11 mouse cellular contexts compared by ENCODE assay signal in the genomic region with DNA sequence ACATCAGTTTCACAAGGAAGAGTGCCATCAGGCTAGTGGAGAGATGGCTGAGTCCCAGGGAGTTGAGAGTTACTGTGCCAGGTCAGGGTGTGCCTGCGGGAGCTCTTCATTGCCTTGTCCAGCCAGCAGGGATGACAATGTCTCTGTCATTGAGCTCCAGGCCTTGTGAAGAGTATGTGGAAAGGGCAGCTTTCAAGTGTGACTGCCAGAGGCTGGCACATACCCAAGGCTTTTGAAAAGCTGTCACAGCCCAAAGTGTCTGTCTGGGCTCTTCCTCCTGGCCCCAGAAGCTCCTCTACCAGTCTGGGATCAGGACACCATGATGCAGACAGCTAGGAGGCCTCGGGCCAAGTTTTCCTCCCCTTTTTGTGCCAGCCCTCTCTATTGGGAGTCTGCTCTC.
DNase-seq lines count a peak whose midpoint lies in the region; ATAC-seq and TF ChIP-seq lines count a peak whose summit lies in the region.
"Had no signal": no experiment of that assay in that cellular context is flagged by ENCODE, and none has a peak within 500 bp of the region (broad histone marks: within the 10 kb centered on the region; RNA-seq: fewer than 3 reads in every experiment).

No protein-coding gene starts in this region.

- no peaks in the 10 kb centered on the region for H3K4me1 ChIP-seq in lung, embryonic 14.5 days (ENCODE audit: insufficient read depth)
- H3K4me1 ChIP-seq: megakaryocyte, embryonic 14.5 days had no signal

- no peak for ATAC-seq in lung, embryonic 14.5 days (ENCODE audit: insufficient read depth)
- no peak for ATAC-seq in megakaryocyte progenitor cell, adult 5-6 weeks (replicated peaks; ENCODE audit: poor library complexity)
- ATAC-seq: intestine, embryonic 16.5 days; liver, embryonic 12.5 days had no signal

- DNase-seq in lung, embryonic 14.5 days: peak; percentile 13
- DNase-seq in lung, adult 18-20 months: no peak
- peak; percentile 69 for DNase-seq in Muller cell, postnatal 12 days (ENCODE audit: inconsistent ontology term)
- DNase-seq in brain, embryonic 14.5 days (ENCODE audit: low read depth): peak; percentile 63
- peak; percentile 81 to 84 for DNase-seq in cerebellum, postnatal 14 days
- no peak for DNase-seq in kidney, adult 18-20 months
- DNase-seq: kidney, postnatal 14 days had no signal

- H3K4me3 ChIP-seq in lung, embryonic 14.5 days (ENCODE audit: low read depth, low read length): no peak overlapping the region
- H3K4me3 ChIP-seq: liver, embryonic 12.5 days; megakaryocyte, embryonic 14.5 days had no signal

- no peak for TF ChIP-seq CTCF in lung, embryonic 14.5 days (IDR thresholded peaks at IDR 0.05; ENCODE audit: low read depth)
- no peak for TF ChIP-seq CTCF in brain, embryonic 14.5 days (IDR thresholded peaks at IDR 0.05; ENCODE audit: borderline replicate concordance, extremely low read depth, insufficient read depth, insufficient read length)

- no peaks in the 10 kb centered on the region for H3K9me3 ChIP-seq in lung, embryonic 14.5 days (ENCODE audit: low read depth, low read length)
- H3K9me3 ChIP-seq: liver, embryonic 12.5 days had no signal

- no peak overlapping the region for H3K9ac ChIP-seq in lung, embryonic 14.5 days
- H3K9ac ChIP-seq: liver, embryonic 12.5 days had no signal

- H3K27ac ChIP-seq in lung, embryonic 14.5 days (ENCODE audit: low read depth): no peak overlapping the region
- H3K27ac ChIP-seq: liver, embryonic 12.5 days had no signal

- no peak overlapping the region for H3K4me2 ChIP-seq in lung, embryonic 14.5 days
- H3K4me2 ChIP-seq: liver, embryonic 12.5 days had no signal

- WGBS in lung, embryonic 14.5 days: 70% methylated on average over 2 of the region's 2 CpGs

- H3K36me3 ChIP-seq in lung, embryonic 14.5 days (ENCODE audit: insufficient read depth): no peaks in the 10 kb centered on the region
- H3K36me3 ChIP-seq: liver, embryonic 12.5 days had no signal

- no peak for TF ChIP-seq POLR2A in brain, embryonic 14.5 days (IDR thresholded peaks at IDR 0.05; ENCODE audit: borderline replicate concordance, extremely low read depth, insufficient read depth, insufficient read length, poor library complexity, severe bottlenecking)

- H3K27me3 ChIP-seq in lung, embryonic 14.5 days (ENCODE audit: insufficient read depth, low read length): no peaks in the 10 kb centered on the region
- H3K27me3 ChIP-seq: megakaryocyte, embryonic 14.5 days had no signal

Comparison
In these comparisons a context has a peak if more than half of its experiments do, and no peak if none do; other contexts are left out.
1. DNase-seq: peak in lung, embryonic 14.5 days (single experiment), Muller cell, postnatal 12 days (single experiment), brain, embryonic 14.5 days (single experiment) and cerebellum, postnatal 14 days (2 of 2); none in lung, adult 18-20 months (0 of 2) and kidney, adult 18-20 months (single experiment).